Mouse (Mus musculus): ENCODE measurements around the gene 1700016H13Rik.

- no peak for TF ChIP-seq MAX (IDR thresholded peaks at IDR 0.05)
- TF ChIP-seq CTCF (IDR thresholded peaks at IDR 0.05; ENCODE audit: control insufficient read depth, insufficient read depth, insufficient read length), result no peak
- TF ChIP-seq MYOD1 (IDR thresholded peaks at IDR 0.05; ENCODE audit: control insufficient read depth, insufficient read length, low read depth), result no peak
- TF ChIP-seq CEBPB (IDR thresholded peaks at IDR 0.05; ENCODE audit: low read depth), result no peak
- no peak for TF ChIP-seq MYOG (IDR thresholded peaks at IDR 0.05; ENCODE audit: control insufficient read depth, extremely low read depth, insufficient read length)
- TF ChIP-seq USF1 (IDR thresholded peaks at IDR 0.05; ENCODE audit: low read depth), result no peak
- TF ChIP-seq FOSL1 (IDR thresholded peaks at IDR 0.05; ENCODE audit: insufficient read depth, low read length, poor library complexity, severe bottlenecking), result no peak
Measured at GRCm38 (mm10) chr5:103699537-103699936, 43.7 kb upstream of the 1700016H13Rik start.

All from C2C12 (cell line).